Mouse (Mus musculus): ENCODE measurements around the gene Sesn2. TPM values are rescaled to one million over a fixed set of nuclear protein-coding genes. Genes with fewer than 3 reads are reported as not detected.
A peak's percentile ranks its signal among the peaks of the same experiment; 100 is the strongest.
"Not testable (repeated sequence)": the region's sequence is repeated elsewhere in the genome, so short reads cannot be mapped to it uniquely, and the experiment has no call there.

The Sesn2 gene
- total RNA-seq, 2 experiments from 2014 or later: 9.5 to 10.2 TPM

DNA sequence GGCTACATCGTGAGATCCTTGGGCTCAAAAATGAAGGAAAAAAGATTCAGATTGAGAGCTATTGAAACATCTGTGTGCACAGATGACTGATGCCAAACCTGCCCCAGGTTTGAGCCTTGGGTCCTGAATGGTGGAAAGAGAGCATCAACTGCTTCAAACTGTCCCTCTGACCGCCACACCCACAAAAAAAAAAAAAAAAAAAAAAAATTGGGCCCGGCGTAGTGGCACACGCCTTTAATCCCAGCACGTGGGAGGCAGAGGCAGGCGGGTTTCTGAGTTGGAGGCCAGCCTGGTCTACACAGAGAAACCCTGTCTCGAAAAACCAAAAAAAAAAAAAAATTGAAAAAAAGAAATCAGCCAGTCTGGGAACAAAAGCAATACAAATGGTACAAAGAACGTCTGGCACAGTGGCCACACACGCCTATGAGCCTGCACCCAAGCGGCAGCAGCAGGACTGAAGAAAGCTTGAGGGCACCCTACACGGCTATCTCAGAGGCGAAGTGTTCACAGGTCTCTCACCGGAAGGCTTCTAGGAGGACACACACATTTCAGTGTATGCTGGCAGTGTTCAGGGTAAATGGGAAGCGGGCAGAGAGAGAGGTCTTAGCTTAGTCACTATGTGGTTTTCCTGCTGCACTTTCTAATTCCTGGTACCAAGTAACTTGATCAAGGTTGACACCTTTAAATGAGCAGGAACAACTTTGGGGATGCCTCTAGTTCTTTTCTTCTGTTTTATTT is 19.9 kb downstream of the Sesn2 start:
- DNase-seq (ENCODE audit: low spot score in 2 of 2): no peak
- intact Hi-C loops (cut with DNase I): no loop called here

DNA sequence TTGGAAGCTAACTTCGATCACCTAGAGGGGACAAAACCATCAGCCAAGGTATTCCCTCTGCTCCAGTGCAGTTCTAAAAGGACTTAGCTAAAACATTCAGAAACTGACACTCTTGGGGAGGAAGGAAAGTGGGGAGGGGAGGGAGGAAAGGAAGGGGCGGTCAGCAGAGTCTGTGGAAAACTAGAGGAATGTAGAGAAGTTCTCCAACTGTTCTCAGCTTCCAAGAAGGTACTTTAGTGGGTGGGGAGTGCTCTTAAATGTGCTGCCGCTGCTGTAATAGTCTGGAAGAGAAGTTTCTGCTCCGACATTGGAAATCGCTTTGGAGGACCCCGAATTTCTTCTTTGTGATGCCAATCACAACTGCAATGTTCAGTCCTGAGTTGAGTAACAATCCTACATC is 21.3 kb downstream of the Sesn2 start:
- intact Hi-C loops (cut with DNase I): no loop called here
- no peak for DNase-seq (ENCODE audit: low spot score in 2 of 2)

DNA sequence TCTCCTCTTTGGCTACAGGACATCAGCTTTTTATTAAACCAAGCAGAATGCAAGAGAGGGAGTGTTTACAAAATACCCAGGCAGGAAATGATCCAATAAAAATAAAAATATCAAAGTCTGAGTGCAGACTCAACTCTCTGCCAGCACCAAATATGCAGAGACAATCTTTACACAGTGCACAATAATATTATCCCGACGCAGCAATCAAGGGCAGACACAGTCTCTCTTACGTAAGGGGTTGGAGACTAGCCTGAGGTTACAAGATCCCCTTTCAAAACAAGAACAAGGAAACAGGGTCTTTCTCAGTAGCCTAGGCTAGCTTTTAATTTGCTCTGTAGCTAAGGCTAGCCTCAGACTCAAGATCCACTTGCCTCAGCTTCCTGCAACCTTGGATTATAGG is 21.8 kb downstream of the Sesn2 start:
- DNase-seq (ENCODE audit: low spot score in 2 of 2): no peak
- intact Hi-C loops (cut with DNase I): no loop called here

DNA sequence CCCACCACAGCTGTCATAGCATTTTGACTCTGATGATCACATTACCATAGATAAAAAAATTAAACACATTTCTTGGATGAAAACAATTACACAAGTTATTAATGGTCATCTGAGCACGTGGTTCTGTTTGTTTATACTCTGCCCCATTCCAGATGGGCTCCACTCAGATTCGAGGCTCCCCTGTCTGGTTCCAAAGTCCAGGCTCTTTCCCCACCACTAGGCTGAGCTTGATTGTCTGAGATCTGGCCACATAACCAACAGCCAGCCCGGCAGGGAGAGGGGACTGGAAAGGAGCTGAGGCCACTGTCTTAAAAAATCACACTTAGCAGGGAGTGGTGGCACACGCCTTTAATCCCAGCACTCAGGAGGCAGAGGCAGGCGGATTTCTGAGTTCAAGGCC is 25.5 kb downstream of the Sesn2 start:
- no peak for DNase-seq (ENCODE audit: low spot score in 2 of 2)
- intact Hi-C loops (cut with DNase I): no loop called here

DNA sequence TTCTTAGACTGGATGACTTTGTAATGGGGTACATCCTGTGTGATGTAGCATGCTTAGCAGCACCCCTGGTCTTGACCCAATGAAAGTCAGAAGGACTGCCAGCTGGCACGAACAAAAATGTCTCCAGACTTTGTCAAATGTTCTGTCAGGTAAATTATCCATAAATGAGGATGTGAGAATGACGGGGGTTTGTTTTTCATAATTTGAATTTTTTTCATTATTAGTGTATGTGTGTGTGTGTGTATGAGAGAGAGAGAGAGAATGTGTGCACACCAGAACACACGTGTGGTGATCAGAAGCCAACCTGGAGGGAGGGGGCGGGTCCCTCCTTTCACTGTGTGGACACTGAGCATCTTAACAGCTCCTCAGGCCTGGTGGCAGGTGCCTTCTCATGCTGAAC is 26.1 kb downstream of the Sesn2 start:
- DNase-seq (ENCODE audit: low spot score in 2 of 2): no peak
- intact Hi-C loops (cut with DNase I): no loop called here

DNA sequence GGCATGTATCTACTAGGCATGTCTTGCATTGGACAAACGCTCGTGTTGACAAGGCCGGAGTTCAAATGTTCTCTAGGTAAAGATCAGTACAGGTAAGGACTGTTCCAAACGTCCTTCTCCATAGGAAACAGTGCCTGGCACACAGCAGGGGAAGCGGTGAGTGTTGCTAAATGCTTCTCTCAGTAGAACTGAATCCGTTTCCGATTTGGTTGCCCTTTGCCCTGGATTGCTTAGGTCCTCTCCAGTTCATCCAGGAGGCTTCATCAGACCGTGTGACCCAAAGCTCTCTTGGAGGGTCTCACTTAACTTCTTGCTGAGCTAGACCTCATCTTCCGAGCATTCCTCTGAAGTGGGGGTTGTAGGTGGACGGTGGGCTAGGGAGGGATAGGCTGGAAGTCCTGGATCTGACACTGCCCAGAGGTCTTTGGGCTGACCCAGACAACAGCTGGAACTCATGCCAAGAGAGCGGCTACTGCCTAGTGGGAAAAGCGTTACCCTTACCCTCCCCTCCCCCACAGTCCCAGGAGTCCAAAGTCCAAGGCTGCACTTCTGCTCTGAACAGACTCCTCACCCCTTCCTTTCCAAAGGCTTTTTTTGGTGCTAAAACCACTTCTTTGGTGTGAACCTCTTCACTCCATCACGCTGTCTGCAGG is 27.2 kb downstream of the Sesn2 start:
- intact Hi-C loops (cut with DNase I): no loop called here
- DNase-seq (ENCODE audit: low spot score in 2 of 2): no peak

DNA sequence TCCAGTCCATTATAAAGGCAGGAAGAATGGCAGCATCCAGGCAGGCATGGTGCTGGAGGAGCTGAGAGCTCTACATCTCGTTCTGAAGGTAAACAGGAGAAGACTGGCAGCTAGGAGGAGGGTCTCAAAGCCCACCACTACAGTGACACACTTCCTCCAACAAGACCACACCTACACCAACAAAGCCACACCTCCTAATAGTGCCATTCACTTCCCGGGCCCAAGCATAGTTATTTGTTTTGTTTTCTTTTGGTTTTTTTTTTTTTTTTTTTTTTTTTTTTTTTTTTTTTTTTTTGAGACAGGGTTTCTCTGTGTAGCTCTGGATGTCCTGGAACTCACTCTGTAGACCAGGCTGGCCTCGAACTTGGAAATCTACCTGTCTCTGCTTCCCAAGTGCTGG is 28.2 kb downstream of the Sesn2 start:
- DNase-seq (ENCODE audit: low spot score in 2 of 2); intact Hi-C loops (cut with DNase I): not testable (repeated sequence)

DNA sequence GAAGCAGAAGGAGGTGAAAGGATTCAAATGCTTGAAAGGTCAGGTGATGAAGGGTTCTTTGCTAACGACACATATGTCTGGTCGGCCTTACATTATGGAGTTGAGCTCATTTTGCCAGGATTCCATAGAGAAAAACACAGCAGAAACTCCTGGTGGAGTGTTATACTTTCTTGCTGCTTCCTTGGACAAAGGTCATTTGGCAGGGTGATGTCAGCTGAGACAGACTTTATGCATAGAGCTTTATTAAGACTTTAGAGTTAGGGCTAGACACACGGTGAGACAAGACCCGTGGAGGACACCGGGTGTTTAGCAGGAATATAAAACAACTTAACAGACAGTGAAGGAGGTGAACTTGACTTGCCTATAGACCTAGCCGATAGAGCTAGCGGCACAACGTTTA is 32.5 kb downstream of the Sesn2 start:
- DNase-seq (ENCODE audit: low spot score in 2 of 2): no peak
- intact Hi-C loops (cut with DNase I): no loop called here

DNA sequence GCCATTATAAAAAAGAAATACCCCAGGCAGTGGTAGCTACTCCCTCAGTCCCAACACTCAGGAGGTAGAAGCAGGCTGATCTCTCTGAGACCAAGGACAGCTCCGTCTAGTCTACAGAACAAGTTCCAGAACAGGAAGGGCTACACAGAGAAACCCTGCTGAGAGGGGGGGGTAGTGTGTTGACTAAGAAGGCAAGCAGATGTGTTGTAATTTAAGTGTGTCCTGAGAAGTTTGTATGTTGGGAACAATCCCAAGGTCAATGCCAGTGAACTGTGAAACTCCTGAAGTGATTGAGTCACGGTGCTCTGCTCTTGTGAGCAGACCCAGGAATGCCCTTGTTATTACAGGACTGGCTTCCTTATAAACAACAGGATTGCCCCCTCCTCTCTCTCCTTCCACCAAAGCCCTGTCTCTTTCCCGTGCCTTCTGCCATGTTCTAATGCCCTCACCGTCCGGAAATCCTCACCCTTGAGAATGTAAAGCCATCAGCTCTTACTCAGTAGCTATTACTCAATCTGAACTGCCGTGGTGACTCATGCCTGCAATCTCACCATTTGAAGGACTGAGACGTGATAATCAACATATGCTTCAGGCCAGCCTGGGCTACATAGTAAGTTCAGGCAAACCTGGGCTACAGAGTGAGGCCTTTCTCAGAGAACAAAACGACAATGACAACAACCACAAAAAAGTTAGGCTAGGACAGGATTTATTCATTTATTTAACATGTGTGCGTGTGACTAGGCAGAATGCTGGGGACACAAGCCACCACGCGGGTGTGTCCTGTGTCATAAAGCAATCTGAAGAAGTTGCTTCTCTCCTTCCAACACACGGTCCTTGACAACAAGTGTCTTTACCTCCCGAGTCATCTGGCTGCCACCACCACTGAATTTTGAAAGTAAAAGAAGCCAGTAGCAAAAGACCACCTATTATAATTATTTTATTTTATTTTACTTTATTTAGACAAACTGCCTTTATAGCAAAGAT is 34.1 kb downstream of the Sesn2 start:
- intact Hi-C loops (cut with DNase I): loop anchor here (1.0 kb wide), 1 partner anchor 30 kb away; no protein-coding TSS in a partner anchor
- no peak for DNase-seq (ENCODE audit: low spot score in 2 of 2)

DNA sequence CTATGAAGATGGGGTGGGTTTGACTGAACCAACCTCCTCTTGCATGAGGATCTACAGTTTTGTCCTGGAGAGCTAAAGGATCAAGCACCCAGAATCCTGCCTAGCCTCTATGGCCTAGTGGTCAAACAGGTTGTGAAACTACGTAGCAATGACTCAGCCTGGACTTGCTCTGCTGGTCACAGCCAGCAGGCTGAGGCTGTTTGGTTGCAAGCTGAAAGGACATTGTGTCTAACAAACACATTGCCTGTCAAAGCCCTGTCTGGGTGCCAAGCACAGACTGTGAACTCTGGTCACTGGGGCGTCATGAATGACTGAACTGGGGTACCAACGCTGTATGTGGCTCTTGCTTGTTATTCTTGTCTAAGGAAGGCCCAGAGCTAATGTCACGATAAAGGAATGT is 35.7 kb downstream of the Sesn2 start:
- intact Hi-C loops (cut with DNase I): loop anchor here (1.0 kb wide), 1 partner anchor 32 kb away; no protein-coding TSS in a partner anchor
- DNase-seq (ENCODE audit: low spot score in 2 of 2): no peak

DNA sequence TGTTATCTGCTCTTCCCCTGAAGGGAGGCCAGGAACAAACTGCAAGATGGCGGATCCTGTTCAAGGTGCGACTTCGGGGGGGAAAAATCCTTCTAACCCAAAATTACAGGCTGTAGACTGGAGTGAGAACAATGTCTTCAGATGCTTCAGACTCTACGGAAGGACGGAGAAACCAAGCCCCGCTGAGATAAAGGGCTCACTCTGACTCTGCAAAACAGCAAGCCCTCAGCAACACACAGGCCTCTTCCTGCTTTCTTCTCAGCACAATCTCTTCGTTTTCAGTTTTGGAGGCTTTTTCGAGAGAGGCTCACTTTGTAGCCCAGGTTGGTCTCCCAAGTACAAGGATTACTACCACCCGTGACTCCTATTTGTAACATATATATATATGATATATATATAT is 36.9 kb downstream of the Sesn2 start:
- intact Hi-C loops (cut with DNase I): no loop called here
- no peak for DNase-seq (ENCODE audit: low spot score in 2 of 2)

DNA sequence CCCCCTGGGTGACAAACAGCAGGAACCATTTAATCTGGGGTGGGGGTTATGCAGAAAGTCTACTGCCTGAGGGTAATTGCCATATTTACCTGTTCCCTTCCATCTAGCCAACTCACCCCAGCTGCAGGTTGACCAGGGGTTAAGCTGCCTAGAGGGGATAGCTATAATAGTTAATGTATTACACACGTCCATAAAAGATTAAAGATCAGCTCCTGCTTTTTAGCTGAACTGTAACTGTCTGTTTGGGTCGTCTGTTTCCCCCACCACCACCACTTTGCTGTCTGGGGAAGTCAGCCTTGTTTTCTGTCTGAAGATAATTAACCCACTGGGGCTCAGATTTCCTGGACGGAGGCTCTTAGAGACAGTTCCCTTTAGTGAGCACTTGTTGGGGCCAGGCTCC is 40.4 kb downstream of the Sesn2 start:
- no peak for DNase-seq (ENCODE audit: low spot score in 2 of 2)
- intact Hi-C loops (cut with DNase I): no loop called here

DNA sequence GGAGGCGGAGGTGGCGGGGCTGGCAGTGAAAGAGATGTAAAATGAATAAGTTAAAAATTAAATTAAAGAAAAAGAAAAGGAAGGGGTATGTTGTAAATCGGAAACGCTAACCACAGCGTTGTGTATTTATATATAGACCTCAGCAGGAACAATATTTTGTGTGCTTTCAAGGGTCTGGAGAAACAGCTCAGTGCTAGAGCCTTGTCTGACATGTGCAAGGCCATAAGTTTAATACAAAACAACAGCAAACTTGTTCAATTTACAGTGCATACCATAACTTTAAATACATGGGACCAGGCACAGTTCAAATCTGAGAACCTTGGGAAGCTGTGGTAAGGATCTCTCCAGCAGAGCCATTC is 46.1 kb downstream of the Sesn2 start:
- intact Hi-C loops (cut with DNase I): loop anchor here (1.0 kb wide), 1 partner anchor 45 kb away; no protein-coding TSS in a partner anchor
- DNase-seq (ENCODE audit: low spot score in 2 of 2): no peak

DNA sequence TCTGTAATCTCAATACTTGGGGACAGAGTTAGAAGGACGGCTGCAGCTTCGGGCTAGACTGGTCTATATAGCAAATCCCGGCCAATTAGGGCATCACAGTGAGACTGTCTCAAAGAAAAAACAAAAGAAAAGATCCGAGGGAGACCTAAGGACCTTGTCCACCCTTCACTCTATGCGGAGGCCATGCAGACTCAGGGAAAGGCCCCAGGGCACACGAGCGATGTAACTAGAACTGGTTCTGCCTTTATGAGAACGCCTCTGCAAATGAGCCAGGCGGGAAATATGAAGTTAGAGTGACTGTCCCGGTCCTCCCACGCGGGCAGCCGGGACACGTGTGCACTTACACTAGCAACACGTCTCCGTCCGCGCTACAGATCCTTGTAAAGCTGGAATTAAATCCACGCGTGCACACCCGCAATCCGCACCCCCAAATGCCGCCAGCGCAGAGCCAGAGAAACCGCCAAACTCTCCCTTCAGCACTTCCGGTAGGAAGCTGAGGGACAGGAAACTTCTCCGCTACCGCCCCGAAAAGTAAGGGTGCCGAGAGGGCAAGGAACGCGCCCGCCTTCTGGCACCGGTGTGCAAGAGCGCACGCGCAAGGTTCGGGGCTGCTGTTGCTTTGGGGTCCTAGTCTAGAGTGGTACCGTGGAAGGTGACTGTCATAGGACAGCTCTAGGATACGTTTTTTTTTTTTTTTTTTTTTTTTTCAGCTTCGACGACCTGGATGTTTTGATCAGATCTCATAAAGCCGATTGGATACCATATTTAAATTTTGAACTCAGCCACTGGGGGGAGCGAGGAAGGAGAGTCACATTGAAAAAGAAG is 46.7 kb downstream of the Sesn2 start, which contains the start of gene Med18:
Gene Med18, minus strand, starts transcription at position 492 of the 825 bp plus-strand sequence.
- DNase-seq (ENCODE audit: low spot score in 2 of 2): peak; percentile 93 to 97

DNA sequence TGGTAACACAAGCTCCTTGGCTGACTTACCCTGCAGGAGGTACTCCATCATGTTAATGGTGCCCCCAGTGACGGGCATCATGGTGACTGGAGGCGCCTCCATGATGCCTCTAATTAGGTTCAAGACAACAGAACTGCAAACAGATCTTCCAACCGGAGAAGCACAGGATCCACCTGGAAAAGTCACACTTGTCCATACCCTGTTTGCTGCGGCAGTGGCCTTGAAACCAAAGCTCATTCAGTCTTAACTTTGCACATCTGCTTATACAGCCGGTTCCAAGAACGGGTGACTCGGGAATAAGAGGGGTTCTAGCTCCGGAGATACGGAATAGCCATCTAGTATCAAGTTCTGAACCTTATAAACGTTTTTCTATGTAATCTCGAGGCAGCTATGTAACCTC is 47.5 kb downstream of the Sesn2 start:
- intact Hi-C loops (cut with DNase I): loop anchor here (2.0 kb wide), 1 partner anchor 42 kb away; no protein-coding TSS in a partner anchor

More for the DNA sequence above, 46.7 kb downstream of the Sesn2 start, which contains the start of gene Med18:
- intact Hi-C loops (cut with DNase I): loop anchor here (1.0 to 2.0 kb wide), 2 partner anchors 43 to 46 kb away; no protein-coding TSS in a partner anchor

DNA sequence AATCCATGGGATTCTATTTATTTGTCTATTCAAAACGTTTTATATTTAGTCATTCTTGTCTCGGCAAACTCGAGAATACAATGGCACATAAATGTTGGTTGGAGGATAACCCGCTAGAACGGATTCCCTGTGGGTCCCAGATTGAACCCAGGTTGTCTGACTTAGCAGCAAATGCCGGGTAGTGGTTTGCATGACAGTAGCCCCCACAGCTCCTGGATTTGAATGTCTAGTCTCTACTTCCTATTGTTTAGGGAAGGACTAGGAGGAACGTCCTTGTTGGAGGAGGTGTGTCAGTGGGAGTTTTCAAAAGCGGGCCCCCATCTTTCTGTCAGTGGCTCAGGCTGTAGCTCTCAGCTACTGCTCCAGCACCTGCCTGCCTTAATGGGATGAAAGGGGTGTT is 50.1 kb downstream of the Sesn2 start:
- no peak for DNase-seq (ENCODE audit: low spot score in 2 of 2)
- intact Hi-C loops (cut with DNase I): no loop called here

More for the DNA sequence above, 47.5 kb downstream of the Sesn2 start:
- no peak for DNase-seq (ENCODE audit: low spot score in 2 of 2)

DNA sequence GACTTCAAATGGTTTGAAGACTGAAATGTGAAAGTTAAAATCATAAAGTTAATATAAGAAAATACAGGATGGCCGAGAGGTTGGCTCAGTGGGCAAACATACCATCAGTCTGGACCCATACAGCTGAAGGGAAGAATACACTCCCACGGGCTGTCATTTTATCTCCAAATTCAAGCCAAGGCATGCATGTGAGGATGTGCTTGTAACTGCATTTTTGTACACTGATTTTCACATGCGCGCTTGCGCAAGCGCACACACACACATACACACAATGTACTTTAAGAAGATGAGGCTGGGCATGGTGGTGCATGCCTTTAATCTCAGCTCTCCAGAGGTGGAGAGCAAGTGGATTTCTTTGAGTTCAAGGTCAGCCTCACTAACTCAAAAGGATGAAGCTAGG is 54.7 kb downstream of the Sesn2 start:
- no peak for DNase-seq (ENCODE audit: low spot score in 2 of 2)
- intact Hi-C loops (cut with DNase I): no loop called here

DNA sequence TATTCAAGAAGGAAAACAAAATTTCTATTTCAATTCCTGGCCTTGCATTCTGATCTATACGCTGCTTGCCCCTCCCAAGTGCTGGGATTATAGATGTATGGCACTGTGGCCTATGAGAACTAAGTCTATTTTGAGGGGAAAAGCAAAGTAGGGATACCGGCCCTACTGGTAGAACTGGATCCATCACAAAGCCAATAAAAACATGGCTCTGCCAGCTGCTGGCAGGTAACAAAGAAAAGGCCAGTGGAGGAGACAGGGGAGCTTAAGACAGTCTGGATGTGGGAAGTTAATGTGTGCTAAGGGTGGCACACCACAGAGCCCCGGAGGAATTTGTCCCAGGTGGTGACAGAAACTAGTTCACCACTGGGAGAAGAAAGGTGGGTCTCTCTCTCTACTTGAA is 55.2 kb downstream of the Sesn2 start:
- no peak for DNase-seq (ENCODE audit: low spot score in 2 of 2)
- intact Hi-C loops (cut with DNase I): no loop called here

DNA sequence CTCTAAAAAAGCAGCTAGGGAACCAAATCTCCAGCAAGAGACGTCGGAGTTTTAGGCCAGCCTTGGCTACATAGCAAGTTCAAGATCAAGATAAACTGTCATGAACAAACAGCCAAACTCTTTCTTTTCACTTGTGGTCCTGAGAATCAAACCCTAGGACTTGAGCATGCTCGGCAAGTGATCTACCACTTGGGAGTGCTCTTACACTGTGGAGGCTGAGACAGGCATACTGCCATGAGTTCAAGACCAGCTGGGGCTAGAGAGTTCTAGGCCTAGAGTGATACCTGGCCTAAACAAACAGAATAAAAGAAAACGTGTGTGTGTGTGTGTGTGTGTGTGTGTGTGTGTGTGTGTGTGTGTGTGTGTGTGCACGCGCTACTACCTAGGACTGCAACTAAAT is 56.1 kb downstream of the Sesn2 start:
- intact Hi-C loops (cut with DNase I): no loop called here
- no peak for DNase-seq (ENCODE audit: low spot score in 2 of 2)
